Mouse (Mus musculus) neural tube, embryonic 14.5 days (tissue): ENCODE results near the gene Rassf3. TPM values are rescaled to one million over a fixed set of nuclear protein-coding genes. Genes with fewer than 3 reads are reported as not detected.
A peak's percentile ranks its signal among the peaks of the same experiment; 100 is the strongest.

Experiments
- ATAC-seq: fragments of 200-750 bp; cut with Nextera tagmentation; 2 replicates; pipeline ENCODE4 v1.8.0; 2017; ENCODE audit warnings: low read depth, mild to moderate bottlenecking, moderate TSS enrichment, moderate library complexity
- H3K27ac ChIP-seq: fragments of 300-500 bp; sonication (generic); 2 replicates; pipeline ENCODE4 v1.5.1; 2014; ENCODE audit warnings: low read depth, mild to moderate bottlenecking, control low read depth, low read length, moderate library complexity, mixed read lengths
- H3K27me3 ChIP-seq: fragments of 300-500 bp; sonication (generic); 2 replicates; pipeline ENCODE4 v1.6.1; 2014; ENCODE audit warnings: low read length; ENCODE audit not compliant: control insufficient read depth, insufficient read depth
- H3K36me3 ChIP-seq: fragments of 300-500 bp; sonication (generic); 2 replicates; pipeline ENCODE4 v1.6.1; 2014; ENCODE audit warnings: low read length, mixed read lengths; ENCODE audit not compliant: control insufficient read depth, insufficient read depth
- H3K4me1 ChIP-seq: fragments of 300-500 bp; sonication (generic); 2 replicates; pipeline ENCODE4 v1.6.1; 2014; ENCODE audit warnings: low read length; ENCODE audit not compliant: control insufficient read depth, insufficient read depth
- H3K4me2 ChIP-seq: fragments of 300-500 bp; sonication (generic); 2 replicates; pipeline ENCODE4 v1.6.1; 2014; ENCODE audit warnings: mild to moderate bottlenecking, low read depth, low read length, control low read depth
- H3K4me3 ChIP-seq: fragments of 300-500 bp; sonication (generic); 2 replicates; pipeline ENCODE4 v1.5.1; 2014; ENCODE audit warnings: low read depth, low read length, control low read depth, mixed read lengths
- H3K9ac ChIP-seq: fragments of 300-500 bp; sonication (generic); replicated peaks from 2 replicates; pipeline ENCODE4 v1.6.1; 2014; ENCODE audit warnings: low read depth, mild to moderate bottlenecking, control low read depth, low read length, mixed read lengths
- H3K9me3 ChIP-seq: fragments of 300-500 bp; sonication (generic); 2 replicates; pipeline ENCODE4 v1.6.1; 2016; ENCODE audit warnings: low read length; ENCODE audit not compliant: control insufficient read depth
- WGBS: fragments of 180-500 bp; shearing (Covaris S2); extraction: QIAGEN DNeasy Blood & Tissue Kit; methylation state at CpG from one replicate; pipeline ENCODE4 v1.1.7; 2014; 5-methylcytosine and 5-hydroxymethylcytosine counted together
- polyA plus RNA-seq: library from polyadenylated mRNA; unstranded; fragments of >200 nt; fragmentation: Nextera tagmentation; extraction: Ambion mirVana; gene quantifications from 2 replicates; pipeline ENCODE4 v1.2.1, GENCODE M21; 2014

The Rassf3 gene
- polyA plus RNA-seq: 4.1 and 6.9 TPM in 2 replicates

DNA sequence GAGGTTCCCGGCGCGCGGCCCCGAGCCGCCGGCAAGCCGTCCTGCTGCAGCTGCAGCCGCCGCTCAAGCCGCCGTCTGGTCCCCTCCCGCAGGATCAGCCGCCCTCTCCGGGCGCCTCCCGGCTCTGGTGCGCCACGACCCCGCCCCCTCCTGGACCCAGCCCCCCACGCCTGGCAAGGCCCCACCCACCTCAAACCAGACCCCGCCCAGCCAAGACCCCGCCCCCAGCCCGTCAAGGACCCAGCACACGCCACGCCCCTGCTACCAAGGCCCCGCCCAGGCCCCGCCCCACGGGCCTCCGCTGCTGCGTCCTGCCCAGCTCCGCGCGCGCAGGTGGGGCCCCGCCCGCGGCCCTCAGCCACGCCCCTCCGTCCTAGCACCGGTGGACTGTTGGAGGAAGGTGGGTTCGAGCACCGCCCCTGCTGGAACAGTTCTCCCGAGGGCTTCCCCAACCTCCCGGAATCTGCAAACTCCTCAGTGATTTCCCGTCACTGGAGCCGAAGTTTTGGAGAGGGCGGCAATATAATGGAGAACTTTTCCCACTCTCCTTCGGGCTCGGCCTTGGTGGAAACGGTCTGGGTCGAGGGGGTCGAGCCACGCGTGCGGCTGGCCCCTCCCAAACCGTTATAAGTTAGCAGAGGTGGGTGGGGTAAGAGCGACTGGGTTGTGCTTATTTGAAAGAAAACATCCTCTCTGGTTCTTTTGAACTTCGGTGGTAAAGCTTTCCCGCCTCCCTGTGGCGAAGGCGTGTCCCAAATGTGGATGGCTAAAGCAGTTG lies at the start of gene Rassf3:
Rassf3 (minus strand) TSS at position 158 of the 778 bp plus-strand sequence.
- Histone ChIP-seq H3K4me3 (peak within 1 kb of the TSS; percentile 60), H3K27me3 (no peaks in the 10 kb centered on the region), H3K4me1 (no peaks in the 10 kb centered on the region; the same call in 1 of the 2 replicates), H3K9ac (peak within 1 kb of the TSS; percentile 63), H3K4me2 (peak within 1 kb of the TSS; percentile 96), H3K27ac (peak within 1 kb of the TSS; percentile 60), H3K36me3 (no peaks in the 10 kb centered on the region), H3K9me3 (no peaks in the 10 kb centered on the region)
- WGBS: 2% methylated on average over 48 of the region's 62 CpGs
- peak; percentile 91 for ATAC-seq

- peak; percentile 38; the same call in 1 of the 2 replicates for ATAC-seq
- Histone ChIP-seq H3K4me2 (no peak overlapping the region), H3K27ac (no peak overlapping the region), H3K4me3 (no peak overlapping the region), H3K36me3 (no peaks in the 10 kb centered on the region), H3K4me1 (no peaks in the 10 kb centered on the region), H3K9me3 (no peaks in the 10 kb centered on the region), H3K27me3 (no peaks in the 10 kb centered on the region), H3K9ac (no peak overlapping the region)
- 9% methylated on average over 12 of the region's 12 CpGs for WGBS
Measured at GRCm38 (mm10) chr10:121520923-121521585, 44.9 kb upstream of the Rassf3 start.

DNA sequence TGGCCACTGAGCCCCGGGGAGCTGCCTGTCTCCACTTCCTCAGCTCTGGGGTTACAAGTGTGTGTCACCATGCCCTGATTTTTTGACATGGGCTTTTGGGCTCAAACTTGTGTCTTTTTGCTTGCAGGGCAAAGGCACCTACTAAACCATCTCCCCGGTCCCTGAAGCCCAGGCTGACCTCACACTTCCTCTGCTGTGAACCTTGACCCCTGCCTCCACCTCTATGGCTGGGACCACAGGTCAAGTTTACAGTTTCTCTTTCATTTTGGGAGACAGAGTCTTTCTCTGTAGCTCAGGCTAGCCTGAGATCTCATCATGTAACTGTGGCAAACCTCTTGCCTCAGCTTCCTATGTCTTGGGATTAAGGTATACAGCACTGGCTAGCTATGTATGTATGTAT lies 43.6 kb upstream of the Rassf3 start:
- Histone ChIP-seq H3K4me2 (no peak overlapping the region), H3K9me3 (no peaks in the 10 kb centered on the region), H3K4me1 (no peaks in the 10 kb centered on the region), H3K4me3 (no peak overlapping the region), H3K36me3 (no peaks in the 10 kb centered on the region), H3K9ac (no peak overlapping the region), H3K27ac (no peak overlapping the region), H3K27me3 (no peaks in the 10 kb centered on the region)
- ATAC-seq: no peak
- 69% methylated on average over 2 of the region's 2 CpGs for WGBS

DNA sequence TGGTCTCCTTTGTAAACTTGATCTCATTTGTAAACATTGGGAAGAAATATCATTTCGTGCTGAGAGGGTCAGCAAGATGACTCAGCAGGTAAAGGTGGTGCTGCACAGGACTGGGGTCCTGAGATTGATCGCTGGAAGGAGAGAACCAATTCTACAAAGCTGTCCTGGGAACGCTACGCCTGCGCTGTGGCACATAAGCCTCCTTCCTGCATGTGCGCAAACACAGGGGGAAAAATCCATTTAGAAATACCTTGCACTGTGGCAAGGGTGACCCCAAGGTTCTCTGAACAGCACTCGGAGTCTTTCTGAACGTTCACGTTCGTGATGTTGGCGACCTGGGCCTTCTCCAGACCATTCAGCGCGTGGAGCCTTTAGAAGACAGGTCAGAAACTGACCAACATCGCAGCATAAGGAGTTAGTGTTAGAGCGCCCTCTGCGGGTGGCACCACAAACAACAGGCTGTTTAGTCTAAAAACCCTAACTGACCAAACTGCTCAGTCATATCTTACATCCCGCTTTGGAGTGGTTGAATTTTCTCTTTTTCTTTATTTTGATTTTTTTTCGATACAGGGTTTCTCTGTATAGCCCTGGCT lies 40.0 kb upstream of the Rassf3 start:
- no peak overlapping the region for H3K4me2 ChIP-seq
- ATAC-seq: no peak
- no peak overlapping the region for H3K27ac ChIP-seq
- H3K9ac ChIP-seq: no peak overlapping the region
- no peaks in the 10 kb centered on the region for H3K36me3 ChIP-seq
- 30% methylated on average over 18 of the region's 18 CpGs for WGBS
- H3K9me3 ChIP-seq: no peaks in the 10 kb centered on the region
- no peak overlapping the region for H3K4me3 ChIP-seq
- no peaks in the 10 kb centered on the region for H3K27me3 ChIP-seq
- H3K4me1 ChIP-seq: no peaks in the 10 kb centered on the region

GRCm38 (mm10) chr10:121509751-121510643 lies 33.9 kb upstream of the Rassf3 start:
- peak; percentile 36; the same call in 1 of the 2 replicates for ATAC-seq
- Histone ChIP-seq H3K27ac (no peak overlapping the region), H3K4me1 (peaks cover 5% of the 10 kb centered on the region), H3K27me3 (no peaks in the 10 kb centered on the region), H3K4me3 (no peak overlapping the region), H3K9me3 (no peaks in the 10 kb centered on the region), H3K36me3 (no peaks in the 10 kb centered on the region), H3K4me2 (no peak overlapping the region), H3K9ac (0 out of 2 replicates have a peak overlapping the region, but pooled peaks have one; percentile 7)
- 26% methylated on average over 24 of the region's 24 CpGs for WGBS

GRCm38 (mm10) chr10:121507755-121508544 lies 31.8 kb upstream of the Rassf3 start:
- 91% methylated on average over 16 of the region's 16 CpGs for WGBS
- Histone ChIP-seq H3K36me3 (no peaks in the 10 kb centered on the region), H3K27ac (no peak overlapping the region), H3K4me1 (peaks cover 5% of the 10 kb centered on the region), H3K4me3 (no peak overlapping the region), H3K9ac (no peak overlapping the region), H3K27me3 (no peaks in the 10 kb centered on the region), H3K4me2 (no peak overlapping the region), H3K9me3 (no peaks in the 10 kb centered on the region)
- no peak for ATAC-seq

- no peak overlapping the region for H3K9ac ChIP-seq
- no peak for ATAC-seq
Measured at GRCm38 (mm10) chr10:121506731-121507583, 30.8 kb upstream of the Rassf3 start.

More at GRCm38 (mm10) chr10:121506731-121507583, 30.8 kb upstream of the Rassf3 start:
- no peaks in the 10 kb centered on the region for H3K9me3 ChIP-seq
- no peak overlapping the region for H3K4me2 ChIP-seq
- no peak overlapping the region for H3K4me3 ChIP-seq
- WGBS: 29% methylated on average over 29 of the region's 29 CpGs
- no peaks in the 10 kb centered on the region for H3K36me3 ChIP-seq
- peaks cover 5% of the 10 kb centered on the region for H3K4me1 ChIP-seq
- H3K27ac ChIP-seq: peak overlapping the region; percentile 62; the same call in 1 of the 2 replicates
- H3K27me3 ChIP-seq: no peaks in the 10 kb centered on the region
